Mouse (Mus musculus) liver, postnatal 0 days (tissue): ENCODE data around the gene Jph4. TPM values are rescaled to one million over a fixed set of nuclear protein-coding genes. Genes with fewer than 3 reads are reported as not detected.

ENCODE experiments used
- ATAC-seq: fragments of 200-750 bp; cut with Nextera tagmentation; 2 replicates; pipeline ENCODE4 v1.8.0; 2017; ENCODE audit warnings: mild to moderate bottlenecking, moderate library complexity
- DNase-seq: peaks from one replicate; pipeline ENCODE4 v3.0.0-alpha.2; 2016
- H3K27ac ChIP-seq: fragments of 300-500 bp; sonication (generic); 2 replicates; pipeline ENCODE4 v1.5.1; 2014; ENCODE audit warnings: antibody characterized with exemption, moderate library complexity, mild to moderate bottlenecking, low read depth
- H3K27me3 ChIP-seq: fragments of 300-500 bp; sonication (generic); 2 replicates; pipeline ENCODE4 v1.6.1; 2014; ENCODE audit warnings: low read length, control low read depth, mixed read lengths; ENCODE audit not compliant: insufficient read depth
- H3K36me3 ChIP-seq: fragments of 300-500 bp; sonication (generic); replicated peaks from 2 replicates; pipeline ENCODE4 v1.6.1; 2014; ENCODE audit warnings: mild to moderate bottlenecking, control low read depth, low read length, moderate library complexity, mixed read lengths; ENCODE audit not compliant: insufficient read depth
- H3K4me1 ChIP-seq: fragments of 300-500 bp; sonication (generic); 2 replicates; pipeline ENCODE4 v1.6.1; 2014; ENCODE audit warnings: antibody characterized with exemption, mild to moderate bottlenecking, control low read depth; ENCODE audit not compliant: insufficient read depth
- H3K4me2 ChIP-seq: fragments of 300-500 bp; sonication (generic); 2 replicates; pipeline ENCODE4 v1.6.1; 2014; ENCODE audit warnings: low read depth, mild to moderate bottlenecking, low read length, moderate library complexity, mixed read lengths
- H3K4me3 ChIP-seq: fragments of 300-500 bp; sonication (generic); 2 replicates; pipeline ENCODE4 v1.5.1; 2014; ENCODE audit warnings: low read depth, low read length
- H3K9ac ChIP-seq: fragments of 300-500 bp; sonication (generic); replicated peaks from 2 replicates; pipeline ENCODE4 v1.6.1; 2014; ENCODE audit warnings: mild to moderate bottlenecking, moderate library complexity
- H3K9me3 ChIP-seq: fragments of 300-500 bp; sonication (generic); 2 replicates; pipeline ENCODE4 v1.6.1; 2016; ENCODE audit warnings: mild to moderate bottlenecking, control low read depth, low read length, mixed read lengths
- CTCF ChIP-seq: sonication (generic); IDR thresholded peaks from 2 replicates; pipeline ENCODE4 v1.5.1; 2016; ENCODE audit warnings: antibody characterized with exemption, low read depth
- EP300 ChIP-seq: IDR thresholded peaks from 2 replicates; pipeline ENCODE4 v1.6.1; 2016; ENCODE audit warnings: antibody characterized with exemption, low read depth, mild to moderate bottlenecking
- WGBS: fragments of 180-500 bp; shearing (Covaris S2); extraction: QIAGEN DNeasy Blood & Tissue Kit; methylation state at CpG from one replicate; pipeline ENCODE4 v1.1.7; 2014; ENCODE audit not compliant: insufficient replicate concordance; 5-methylcytosine and 5-hydroxymethylcytosine counted together
- polyA plus RNA-seq: library from polyadenylated mRNA; unstranded; fragments of >200 nt; fragmentation: Nextera tagmentation; extraction: Ambion mirVana; gene quantifications from 2 replicates; pipeline ENCODE4 v1.2.1, GENCODE M21; 2015

The Jph4 gene
- polyA plus RNA-seq, 1 experiment from 2014 or later: not detected

DNA sequence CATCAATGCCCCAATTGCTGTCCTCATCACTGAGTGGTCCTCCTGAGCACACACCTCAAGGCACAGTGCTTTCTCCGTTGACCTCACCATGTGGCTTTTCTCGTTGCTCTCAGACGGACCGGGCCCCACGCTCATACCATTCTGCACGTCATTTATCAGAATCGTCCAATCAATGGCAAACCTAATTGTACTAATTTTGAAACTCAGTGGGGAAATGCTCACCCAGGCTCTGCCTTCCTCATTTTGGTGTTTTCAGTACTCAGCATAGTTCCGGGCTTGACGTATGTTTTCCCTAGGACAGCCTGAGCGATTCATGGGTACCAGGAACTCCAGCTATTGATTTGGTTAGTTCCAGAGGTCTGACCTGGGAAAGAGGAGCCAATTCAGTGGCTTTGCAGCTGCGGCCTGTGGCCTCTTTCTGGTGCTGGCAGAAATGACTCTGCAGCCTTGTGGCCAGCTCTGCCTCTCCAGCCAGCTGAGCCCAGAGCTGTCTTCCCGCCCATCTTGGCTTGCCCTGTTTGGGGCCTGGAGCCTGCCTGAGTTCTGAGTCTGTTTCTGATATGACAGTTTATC lies 30.2 kb upstream of the Jph4 start:
- H3K4me3 ChIP-seq: no peak overlapping the region
- DNase-seq (no peak), ATAC-seq (peak; percentile 81)
- no peaks in the 10 kb centered on the region for H3K36me3 ChIP-seq
- H3K27me3 ChIP-seq: no peaks in the 10 kb centered on the region
- WGBS: 55% methylated on average over 12 of the region's 12 CpGs
- H3K9ac ChIP-seq: no peak overlapping the region
- H3K27ac ChIP-seq: peak overlapping the region; percentile 19; the same call in 1 of the 2 replicates
- no peaks in the 10 kb centered on the region for H3K9me3 ChIP-seq
- H3K4me2 ChIP-seq: no peak overlapping the region
- TF ChIP-seq CTCF: no peak
- TF ChIP-seq EP300: no peak
- H3K4me1 ChIP-seq: peaks cover 3% of the 10 kb centered on the region; the same call in 1 of the 2 replicates

DNA sequence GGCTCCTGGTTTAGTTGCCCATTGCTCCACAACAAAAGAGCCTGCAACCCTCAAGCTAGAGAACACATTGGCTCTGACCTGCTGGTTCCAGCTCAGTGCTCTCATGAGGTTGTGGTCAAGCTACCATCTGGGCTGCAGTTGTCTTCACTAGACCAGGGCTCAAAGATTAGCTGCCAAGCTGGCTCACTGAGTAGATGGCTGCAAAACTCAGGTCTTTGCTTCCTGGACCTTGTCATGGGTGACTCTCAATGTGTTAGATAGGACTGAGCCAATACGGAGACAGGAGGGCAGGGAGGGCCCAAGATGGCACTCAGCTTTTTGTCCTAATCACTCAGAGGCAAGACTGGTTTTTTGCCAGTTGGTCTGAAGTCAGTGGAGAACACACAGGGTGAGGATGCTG lies 29.6 kb upstream of the Jph4 start:
- H3K4me2 ChIP-seq: no peak overlapping the region
- WGBS: 71% methylated on average over 1 of the region's 1 CpGs

GRCm38 (mm10) chr14:55139313-55139712 lies 22.6 kb upstream of the Jph4 start:
- ATAC-seq: no peak
- WGBS: 45% methylated on average over 7 of the region's 7 CpGs
- no peak for DNase-seq
- Histone ChIP-seq H3K36me3 (no peaks in the 10 kb centered on the region), H3K4me3 (no peak overlapping the region), H3K4me1 (no peaks in the 10 kb centered on the region), H3K4me2 (no peak overlapping the region), H3K27ac (no peak overlapping the region), H3K9me3 (no peaks in the 10 kb centered on the region), H3K9ac (no peak overlapping the region), H3K27me3 (no peaks in the 10 kb centered on the region)
- no peak for TF ChIP-seq CTCF
- no peak for TF ChIP-seq EP300

More for the DNA sequence above, 29.6 kb upstream of the Jph4 start:
- Histone ChIP-seq H3K9ac (no peak overlapping the region), H3K4me3 (no peak overlapping the region), H3K27ac (0 out of 2 replicates have a peak overlapping the region, but pooled peaks have one; percentile 2), H3K4me1 (peaks cover 3% of the 10 kb centered on the region; the same call in 1 of the 2 replicates), H3K27me3 (no peaks in the 10 kb centered on the region), H3K36me3 (no peaks in the 10 kb centered on the region), H3K9me3 (no peaks in the 10 kb centered on the region)
- no peak for ATAC-seq
- no peak for TF ChIP-seq CTCF
- TF ChIP-seq EP300: no peak
- DNase-seq: no peak

GRCm38 (mm10) chr14:55135676-55136075 lies 18.9 kb upstream of the Jph4 start:
- no peaks in the 10 kb centered on the region for H3K4me1 ChIP-seq
- H3K9me3 ChIP-seq: no peaks in the 10 kb centered on the region
- H3K36me3 ChIP-seq: no peaks in the 10 kb centered on the region
- no peak overlapping the region for H3K4me2 ChIP-seq
- no peak overlapping the region for H3K4me3 ChIP-seq
- WGBS: 76% methylated on average over 8 of the region's 8 CpGs
- ATAC-seq: no peak
- TF ChIP-seq CTCF (no peak), EP300 (no peak)
- no peak overlapping the region for H3K9ac ChIP-seq
- H3K27ac ChIP-seq: no peak overlapping the region
- DNase-seq: no peak
- H3K27me3 ChIP-seq: no peaks in the 10 kb centered on the region

GRCm38 (mm10) chr14:55126521-55126920 lies 9.8 kb upstream of the Jph4 start:
- Histone ChIP-seq H3K4me1 (no peaks in the 10 kb centered on the region), H3K9me3 (no peaks in the 10 kb centered on the region), H3K9ac (no peak overlapping the region), H3K4me2 (no peak overlapping the region), H3K36me3 (no peaks in the 10 kb centered on the region), H3K27ac (no peak overlapping the region), H3K4me3 (no peak overlapping the region), H3K27me3 (0 out of 2 replicates have a peak, but pooled peaks cover 7% of the 10 kb centered on the region)
- WGBS: 79% methylated on average over 7 of the region's 7 CpGs
- no peak for DNase-seq
- no peak for TF ChIP-seq CTCF
- no peak for TF ChIP-seq EP300
- no peak for ATAC-seq

DNA sequence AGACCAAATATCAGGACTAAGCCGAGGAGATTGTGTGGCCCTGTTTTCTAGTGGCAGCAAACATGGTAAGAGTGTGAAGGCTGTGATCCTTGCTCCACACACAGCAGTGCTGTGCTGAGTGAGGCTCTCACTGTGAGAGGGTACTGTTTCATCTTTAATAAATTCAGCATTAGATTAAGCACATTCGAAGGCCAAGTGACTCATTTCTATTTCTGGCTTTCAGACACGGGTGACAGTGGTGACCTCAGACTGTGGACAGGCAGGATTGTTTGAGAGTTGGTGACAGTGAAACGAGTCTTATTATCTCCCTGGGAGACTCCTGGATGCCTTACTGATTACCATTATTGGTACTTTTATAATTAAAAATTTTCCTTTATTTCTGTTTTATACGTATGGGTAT lies 9.0 kb upstream of the Jph4 start:
- no peaks in the 10 kb centered on the region for H3K4me1 ChIP-seq
- DNase-seq (no peak), ATAC-seq (no peak)
- no peaks in the 10 kb centered on the region for H3K36me3 ChIP-seq
- H3K4me3 ChIP-seq: no peak overlapping the region
- no peak overlapping the region for H3K27ac ChIP-seq
- H3K27me3 ChIP-seq: 0 out of 2 replicates have a peak, but pooled peaks cover 7% of the 10 kb centered on the region
- no peaks in the 10 kb centered on the region for H3K9me3 ChIP-seq
- TF ChIP-seq CTCF: no peak
- TF ChIP-seq EP300: no peak
- no peak overlapping the region for H3K4me2 ChIP-seq
- no peak overlapping the region for H3K9ac ChIP-seq
- 66% methylated on average over 5 of the region's 5 CpGs for WGBS
